Mouse (Mus musculus) kidney, postnatal 36 days (tissue): ENCODE results near the gene Tmem53.

Experiments
- DNase-seq, 2 experiments: peaks; one replicate each; pipeline ENCODE4 v3.0.0; 2021 to 2022; ENCODE audit warnings: mixed read lengths in 2 of 2

Gene Tmem53

DNA sequence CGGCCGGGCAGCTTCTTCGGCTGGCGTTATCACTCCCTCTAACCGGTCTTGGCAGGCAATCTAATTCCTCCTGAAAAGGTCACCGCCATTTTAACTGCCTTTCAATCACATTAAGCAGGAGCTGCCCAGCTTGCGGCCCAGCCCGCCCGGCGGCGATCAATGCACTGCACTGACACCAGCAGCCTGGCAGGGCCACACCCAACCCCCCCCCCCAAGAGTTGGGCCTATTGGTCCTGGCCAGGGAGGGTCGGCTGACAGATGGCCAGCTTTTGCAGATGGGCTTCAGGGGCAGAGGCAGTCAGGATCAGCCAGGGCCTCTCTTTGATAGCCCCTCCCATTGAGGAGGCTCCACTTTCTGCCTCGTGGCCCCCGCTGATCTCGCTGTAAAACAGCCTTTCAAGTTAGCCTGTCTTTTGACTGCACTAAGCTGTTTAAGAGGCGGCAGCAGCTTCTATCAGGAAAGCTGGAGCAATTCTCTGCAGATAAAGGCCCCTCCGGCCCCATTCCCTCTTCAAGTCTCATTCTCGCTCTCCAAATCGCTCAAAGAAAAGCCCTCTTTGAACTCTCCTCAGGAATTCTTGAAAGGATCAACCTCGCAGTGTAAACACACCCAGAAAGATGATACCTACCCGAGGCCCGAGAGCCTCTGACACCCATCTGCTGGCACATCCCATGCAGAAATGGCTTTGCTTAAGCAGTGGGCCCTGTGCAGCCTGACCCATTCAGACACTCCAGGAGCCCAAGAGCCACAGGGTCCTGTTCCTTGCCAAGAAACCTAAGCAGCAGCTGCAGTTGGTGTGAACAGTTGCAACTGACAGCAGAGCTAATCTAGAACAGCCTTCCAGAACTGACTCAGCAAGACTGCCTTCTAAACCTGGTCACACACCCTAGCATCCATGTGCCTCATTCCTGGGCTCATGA, 31.8 kb downstream of the Tmem53 start:
- no peak for DNase-seq

GRCm38 (mm10) chr4:117284363-117284762, 32.6 kb downstream of the Tmem53 start:
- no peak for DNase-seq

DNA sequence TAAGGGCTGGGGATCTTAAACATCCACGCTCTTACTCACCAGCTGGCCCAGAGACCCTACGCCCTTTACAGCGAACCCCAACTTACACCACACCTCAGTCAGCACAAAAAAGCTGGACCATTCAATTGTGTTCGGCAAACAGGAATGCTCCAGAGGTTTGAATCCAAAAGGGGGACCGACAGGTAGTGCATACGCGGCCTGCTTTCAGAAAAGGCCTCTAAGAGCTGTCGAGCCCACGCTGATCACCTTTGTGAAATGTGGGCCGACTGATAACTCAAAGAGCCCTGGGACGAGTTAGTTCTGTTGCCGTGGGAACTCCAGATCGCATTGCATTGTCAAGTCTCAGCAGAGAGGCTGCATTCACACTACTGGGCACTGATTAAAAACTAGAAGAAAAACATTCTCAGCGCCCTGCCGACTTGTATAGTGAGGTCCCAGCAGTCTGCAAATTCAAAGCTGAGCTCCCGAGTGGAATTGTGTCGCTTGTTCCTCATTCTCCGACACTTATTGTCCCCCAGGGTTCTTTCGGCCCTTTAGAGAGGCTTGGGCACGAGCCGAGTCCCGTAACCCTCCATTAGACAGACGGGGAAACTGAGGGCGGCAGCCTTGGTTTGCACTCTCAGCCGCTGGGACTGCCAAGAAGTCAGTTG, 36.7 kb downstream of the Tmem53 start:
- DNase-seq: no peak

DNA sequence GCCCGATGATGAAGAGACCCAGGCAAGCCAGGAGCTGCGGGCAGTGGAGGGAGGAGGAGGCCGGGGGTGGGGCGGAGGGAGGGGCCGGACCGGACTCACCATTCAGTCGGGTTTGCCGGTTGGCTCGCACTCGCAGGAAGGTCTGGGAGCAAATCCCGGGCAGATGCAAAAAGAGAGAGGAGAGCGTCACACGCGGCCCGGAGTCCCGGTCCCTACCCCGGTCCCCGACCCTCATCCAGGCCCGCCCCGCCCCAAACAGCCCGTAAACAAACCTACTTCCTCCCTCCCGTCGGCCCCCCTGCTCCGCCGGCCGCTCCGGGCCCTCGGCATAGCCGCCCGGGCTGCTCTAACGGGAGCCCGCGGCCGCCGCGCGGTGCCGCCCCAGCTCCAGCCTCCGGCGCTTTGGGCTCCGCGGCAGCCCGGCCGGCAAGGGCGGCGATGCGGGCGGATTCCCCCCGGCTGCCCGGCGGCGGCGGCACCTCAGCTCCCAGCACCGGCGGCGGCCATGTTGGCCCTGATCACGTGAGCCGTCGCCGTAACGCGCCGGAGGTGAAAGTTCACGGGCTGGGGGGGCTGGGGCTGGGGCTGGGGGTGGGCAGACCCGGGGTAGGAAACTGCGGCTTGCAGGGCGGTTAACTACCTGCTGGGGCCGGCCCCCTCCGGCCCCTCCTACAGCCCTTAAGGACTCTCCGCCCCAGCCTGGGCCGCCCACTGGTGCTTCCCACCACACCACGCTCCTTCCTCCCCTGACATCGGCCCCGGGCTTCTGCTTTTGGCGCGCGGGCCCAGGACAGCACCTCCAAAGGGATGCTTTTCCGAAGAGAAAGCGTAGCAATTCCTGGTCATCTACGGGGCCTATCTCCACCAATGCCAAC, 37.4 kb downstream of the Tmem53 start:
- peak; percentile 84 to 88 for DNase-seq

GRCm38 (mm10) chr4:117291696-117292095, 39.9 kb downstream of the Tmem53 start:
- DNase-seq: no peak

DNA sequence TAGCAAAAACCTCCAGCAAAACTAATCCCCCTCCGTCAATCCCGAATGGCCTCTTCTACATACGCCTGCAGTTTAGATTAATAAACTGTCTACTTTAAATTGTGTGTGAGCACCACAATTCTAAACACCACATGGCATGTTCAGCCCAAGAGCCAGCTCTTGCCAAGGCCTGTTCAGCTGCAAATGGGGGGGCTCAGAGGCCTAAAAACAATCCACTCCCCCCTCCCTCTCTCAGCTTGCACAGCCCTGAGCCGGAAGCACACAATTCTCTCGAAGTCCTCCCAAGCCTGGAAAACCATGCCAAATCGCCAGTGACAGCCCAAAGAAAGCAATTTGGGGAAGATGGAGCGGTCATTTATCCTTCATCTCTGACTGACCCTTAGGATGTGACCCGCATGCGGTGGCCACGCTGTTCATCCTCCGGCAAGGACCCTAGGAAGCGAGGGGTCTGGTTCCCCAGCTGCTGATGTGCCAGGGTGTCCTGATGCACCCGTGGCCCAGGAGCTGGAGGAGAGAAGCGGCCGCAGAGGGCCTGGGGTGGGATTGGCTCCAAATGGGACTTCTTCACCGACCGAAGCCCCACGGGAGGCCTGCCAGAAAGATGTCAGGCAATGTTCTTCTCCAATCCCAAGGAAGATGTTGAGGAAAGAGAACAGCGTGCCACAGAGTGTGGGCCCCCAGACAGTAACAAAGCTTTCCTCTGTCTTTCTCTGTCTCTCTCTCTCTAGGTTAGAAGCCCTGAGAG, 45.3 kb downstream of the Tmem53 start:
- DNase-seq: no peak

DNA sequence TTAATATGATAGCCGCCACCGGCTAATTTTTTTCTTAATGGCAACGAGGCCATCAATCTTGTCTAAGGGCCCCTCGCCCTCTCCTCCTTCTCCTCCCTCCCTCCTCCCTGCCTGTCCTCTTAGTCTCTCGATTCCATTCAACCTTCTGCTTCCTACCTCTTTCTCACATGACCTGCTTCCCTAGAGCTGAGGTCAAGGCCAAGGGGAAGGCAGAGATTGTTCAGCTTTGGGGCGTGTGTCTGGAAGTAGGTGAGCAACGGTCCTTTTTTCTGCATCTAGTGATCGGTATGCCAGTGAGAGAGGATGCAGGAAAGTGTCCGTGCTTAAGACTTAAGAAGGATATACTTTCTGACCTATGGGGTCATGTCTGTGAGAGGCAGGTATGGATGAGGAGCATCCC, 46.1 kb downstream of the Tmem53 start:
- no peak for DNase-seq

DNA sequence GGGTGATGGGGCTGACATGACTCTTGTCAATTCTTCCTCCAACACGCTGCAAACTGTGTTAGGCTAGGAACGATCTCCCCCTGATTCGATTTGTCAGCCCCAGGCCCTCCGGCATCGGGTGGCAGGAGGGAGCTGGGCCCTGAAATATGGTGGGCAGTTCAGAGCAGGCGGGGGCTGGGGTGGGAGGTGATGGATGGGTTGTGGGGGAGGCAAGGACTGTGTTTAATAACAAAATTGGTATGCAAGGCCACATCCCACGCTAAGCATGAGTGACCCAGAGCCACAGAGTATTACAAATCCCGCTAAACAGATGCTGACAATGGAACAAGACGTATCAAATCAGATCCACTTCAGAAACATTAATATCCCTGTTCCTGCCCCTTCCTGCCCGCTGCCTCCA, 48.2 kb downstream of the Tmem53 start:
- no peak for DNase-seq

GRCm38 (mm10) chr4:117302027-117302806, 50.5 kb downstream of the Tmem53 start:
- no peak for DNase-seq

DNA sequence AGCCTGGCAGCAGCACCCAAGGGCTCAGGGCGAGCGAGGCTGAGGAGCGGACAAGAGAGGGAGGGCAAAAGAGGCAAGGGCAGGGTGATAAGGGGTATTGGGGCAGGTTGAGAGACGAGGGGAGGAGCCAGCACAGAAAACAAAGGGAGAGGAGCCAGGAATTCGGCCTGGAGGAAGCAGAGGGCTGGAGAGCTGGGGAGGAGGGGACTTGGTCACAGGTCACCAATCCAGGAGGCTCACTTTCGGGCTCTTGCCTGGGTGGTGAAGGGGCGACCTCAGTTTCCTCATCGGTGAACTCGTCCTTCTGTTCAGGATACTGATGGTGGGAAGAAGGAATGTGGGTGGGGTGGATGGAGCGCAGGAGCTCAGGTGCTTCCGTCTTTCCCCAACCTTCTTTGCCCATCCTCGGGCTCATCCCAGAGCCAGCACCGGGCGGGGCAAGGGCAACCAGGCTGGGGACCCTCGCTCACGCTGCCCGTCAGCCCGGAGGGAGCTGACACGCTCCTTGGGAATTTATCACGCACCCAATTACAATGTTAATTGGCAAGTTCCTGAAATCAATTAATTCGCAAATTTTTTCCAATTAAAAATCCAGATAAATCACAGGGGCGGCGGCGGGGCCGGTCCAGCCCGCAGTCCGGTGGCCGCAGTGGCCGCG, 52.0 kb downstream of the Tmem53 start:
- DNase-seq: no peak

DNA sequence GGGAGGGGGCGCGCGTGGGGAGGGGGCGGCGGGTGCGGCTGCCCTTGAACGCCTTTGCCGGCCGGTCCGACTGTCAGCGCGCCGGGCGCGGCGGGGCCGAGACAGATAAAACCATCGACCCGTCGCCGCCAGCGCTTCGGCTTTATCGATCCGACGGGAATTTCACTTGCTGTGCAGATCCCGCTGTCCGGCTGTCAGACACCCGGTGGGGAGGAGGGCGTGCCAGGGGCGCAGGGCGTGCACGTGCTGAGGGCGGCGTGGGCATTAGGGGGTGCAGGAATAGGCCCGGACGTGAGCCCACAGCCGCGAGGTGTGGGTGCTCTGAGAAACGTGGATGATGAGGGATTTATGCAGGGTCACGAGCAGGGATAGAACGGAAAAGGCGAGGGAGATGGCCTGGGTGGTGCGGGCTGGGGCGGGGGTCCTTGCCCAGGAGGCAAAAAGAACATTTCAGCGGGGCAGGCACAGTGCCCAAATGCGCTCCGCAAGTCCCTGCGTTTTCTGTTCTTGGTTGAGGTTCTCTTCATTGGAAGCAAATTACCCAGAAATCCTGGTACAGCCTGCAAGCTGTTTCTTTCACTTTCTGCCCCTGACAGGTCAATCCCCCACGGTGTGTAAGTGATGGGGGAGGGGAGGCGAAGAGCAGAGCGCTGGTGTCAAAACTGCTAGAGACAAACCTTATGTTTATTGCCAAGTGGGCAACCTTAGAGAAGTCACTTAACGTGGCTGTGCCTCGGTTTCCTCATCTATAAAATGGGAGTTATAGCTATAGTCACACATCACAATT, 52.7 kb downstream of the Tmem53 start:
- DNase-seq: peak in 1 of 2 experiments; percentile 24

DNA sequence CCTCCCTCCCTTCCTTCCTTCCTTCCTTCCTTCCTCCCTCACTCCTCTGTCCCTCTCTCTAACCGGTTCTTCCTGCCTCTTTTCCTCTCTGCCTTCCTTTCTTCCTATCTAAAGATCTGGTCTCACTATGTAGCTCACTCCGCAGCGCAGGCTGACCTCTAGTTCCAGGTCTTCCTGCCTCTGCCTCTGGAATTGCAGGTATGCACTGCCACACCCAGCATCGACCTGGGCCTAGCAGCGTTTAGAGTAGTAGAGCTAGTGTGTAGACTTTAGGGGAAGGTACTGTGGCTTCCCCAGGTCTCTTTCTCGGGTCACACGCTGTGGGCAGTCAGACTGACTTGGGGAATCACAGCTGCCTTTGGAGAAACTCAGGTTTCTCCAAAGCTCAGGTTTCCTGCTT, 53.7 kb downstream of the Tmem53 start:
- DNase-seq: no peak

DNA sequence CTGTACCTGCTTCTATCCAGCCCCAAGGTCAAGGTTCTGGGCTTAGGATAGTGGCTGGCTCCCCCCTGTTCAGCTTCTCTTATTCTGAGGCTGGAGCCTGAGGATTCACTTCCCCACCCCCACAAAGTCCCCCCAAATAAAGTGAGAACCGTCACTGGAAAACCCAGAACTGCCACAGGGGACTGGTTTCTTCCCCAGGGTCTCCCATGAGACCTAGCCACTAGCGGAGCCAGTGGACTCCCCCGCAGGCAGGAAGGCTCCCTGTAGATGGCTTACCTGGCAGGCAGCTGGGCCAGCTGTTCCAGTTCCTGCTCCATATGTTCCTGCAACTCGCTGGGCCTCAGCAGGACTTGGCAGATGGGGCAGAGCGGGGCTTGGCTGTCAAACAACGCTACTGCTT, 55.5 kb downstream of the Tmem53 start:
- no peak for DNase-seq

DNA sequence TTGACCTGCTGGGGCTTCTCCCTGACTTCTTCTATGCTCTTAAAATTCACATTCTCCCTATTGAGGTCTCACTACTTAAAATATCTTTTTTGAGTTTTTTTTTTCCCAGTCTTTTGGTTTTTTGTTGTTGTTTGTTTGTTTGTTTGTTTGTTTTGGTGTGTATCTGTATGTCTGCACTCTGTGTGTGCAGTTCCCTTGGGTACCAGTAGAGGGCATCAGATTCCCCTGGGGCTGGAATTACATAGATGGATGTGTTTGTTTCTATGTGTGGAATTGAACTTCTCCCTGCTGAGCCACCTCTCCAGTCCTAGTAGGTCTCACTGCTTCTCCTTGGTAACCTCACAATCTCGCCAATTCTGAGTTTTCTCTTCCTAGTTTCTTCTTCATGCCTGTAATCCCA, 57.7 kb downstream of the Tmem53 start:
- no peak for DNase-seq

DNA sequence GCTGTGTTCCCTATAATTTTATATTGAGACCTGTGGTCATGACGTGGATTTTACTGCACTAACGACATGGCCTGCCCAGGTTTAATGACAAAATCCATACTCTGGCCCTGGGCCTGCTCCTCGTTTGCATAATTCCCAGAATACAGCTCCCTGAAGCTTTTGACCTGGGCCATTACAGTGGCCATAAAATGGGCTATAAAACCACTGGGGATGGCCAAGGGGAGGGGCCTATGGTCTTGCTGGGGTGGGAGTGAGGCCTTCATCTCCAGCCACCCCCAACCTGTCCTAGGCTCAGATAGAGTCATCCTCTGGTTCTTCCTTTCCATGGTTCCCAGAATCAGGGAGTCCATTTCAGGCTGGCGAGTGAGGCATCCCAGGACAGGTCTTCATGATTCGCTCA, 60.1 kb downstream of the Tmem53 start:
- no peak for DNase-seq

DNA sequence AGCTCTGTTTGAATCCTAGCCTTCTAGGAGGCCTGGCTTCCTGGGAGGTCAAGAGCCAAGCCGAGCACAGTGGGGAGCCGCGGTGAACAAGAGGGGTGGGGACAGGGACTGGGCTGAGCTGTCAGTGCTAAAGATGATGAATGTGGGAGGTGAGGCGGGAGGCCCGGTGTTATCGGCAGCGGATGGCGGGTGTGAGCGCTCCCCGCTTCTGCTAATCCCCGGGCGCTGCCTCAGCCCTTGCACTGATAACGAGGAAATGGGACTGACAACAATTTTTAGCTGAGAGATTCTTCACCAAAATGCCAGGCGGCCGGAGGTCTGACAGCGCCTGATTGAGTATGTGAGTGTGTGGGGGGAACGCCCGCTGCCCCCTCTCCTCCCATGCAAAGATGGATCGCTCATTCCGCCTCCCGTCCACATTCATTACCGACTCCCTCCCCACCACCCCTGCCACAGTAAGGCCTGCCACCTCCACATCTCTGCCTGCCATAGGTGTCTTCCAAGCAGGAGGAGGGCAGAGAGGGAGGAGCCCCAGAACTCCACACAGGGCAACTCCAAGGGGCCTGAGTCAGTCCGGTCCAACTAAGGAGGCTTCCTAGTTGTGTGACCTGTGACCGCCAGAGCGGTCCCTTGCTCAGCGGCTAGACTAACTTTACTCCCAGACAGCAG, 60.8 kb downstream of the Tmem53 start:
- no peak for DNase-seq

DNA sequence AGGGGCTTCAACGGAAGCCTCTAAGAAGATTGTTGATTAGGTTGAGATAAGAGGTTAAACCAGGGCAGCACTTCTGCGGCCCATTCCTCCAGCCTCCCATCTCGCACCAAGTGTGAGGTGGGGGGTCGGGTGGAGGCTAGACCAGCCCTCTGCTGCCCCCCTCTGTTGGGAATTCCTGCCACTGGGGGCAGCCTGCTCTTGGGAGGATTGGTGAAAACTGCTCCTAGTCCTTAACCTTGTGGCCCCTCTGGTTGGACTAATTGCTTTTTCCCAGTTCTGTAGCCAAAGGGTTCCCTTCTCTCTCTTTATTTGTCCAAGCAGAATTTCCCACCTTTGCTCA, 61.3 kb downstream of the Tmem53 start:
- peak in 1 of 2 experiments; percentile 52 for DNase-seq

GRCm38 (mm10) chr4:117314849-117315500, 63.2 kb downstream of the Tmem53 start:
- no peak for DNase-seq

DNA sequence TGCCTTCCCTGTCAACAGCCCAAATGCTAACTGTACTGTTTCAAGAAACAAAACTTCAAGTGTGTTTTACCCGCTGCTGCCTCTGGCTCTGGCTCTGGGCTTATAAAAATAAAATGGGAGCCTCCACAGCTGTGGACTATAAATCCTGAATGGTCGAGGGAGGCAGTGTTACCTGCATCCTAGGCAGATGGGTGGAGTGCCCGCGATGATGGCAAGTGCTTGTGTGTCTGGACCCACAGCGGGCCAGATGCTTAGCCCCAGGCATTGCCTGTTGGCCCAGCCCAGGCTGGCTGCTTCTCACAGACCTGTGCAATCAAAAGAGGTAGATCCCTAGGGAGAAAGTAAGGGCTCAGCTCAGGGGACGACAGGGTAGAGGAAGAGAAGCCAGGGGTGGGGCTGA, 65.0 kb downstream of the Tmem53 start:
- DNase-seq: no peak
